Mouse (Mus musculus) ES-E14 (cell line): ENCODE measurements at regions not wholly inside any gene's neighbourhood (a gene's known extent, or its start where the extent isn't known, plus 50 kb on each side); places are given as distances from the start of the nearest gene placed in this dataset.

Source experiments
- DNase-seq: peaks from one replicate; pipeline ENCODE4 v3.0.0-alpha.2; 2013; ENCODE audit warnings: low read depth, low spot score
- H3K27ac ChIP-seq: 2 replicates; pipeline ENCODE4 v1.5.1; 2012; ENCODE audit warnings: low read depth, mild to moderate bottlenecking, low read length, moderate library complexity, mixed read lengths; ENCODE audit not compliant: poor library complexity, insufficient read depth, severe bottlenecking
- H3K36me3 ChIP-seq: 2 replicates; pipeline ENCODE4 v1.6.1; 2012; ENCODE audit warnings: mild to moderate bottlenecking, low read length, moderate library complexity, mixed read lengths; ENCODE audit not compliant: control insufficient read depth, poor library complexity, insufficient read depth, severe bottlenecking
- H3K4me1 ChIP-seq, 2 experiments: fragments of 150-350 bp in 1 of 2; sonication (generic) in 1 of 2; 2 replicates each; pipeline ENCODE4 v1.6.1; 2012; ENCODE audit warnings: low read length in 2 of 2, mild to moderate bottlenecking in 1 of 2, mixed read lengths in 1 of 2; ENCODE audit not compliant: control insufficient read depth in 2 of 2, insufficient read depth in 2 of 2, poor library complexity in 1 of 2
- H3K4me3 ChIP-seq, 2 experiments: fragments of 150-350 bp in 1 of 2; sonication (generic) in 1 of 2; 2 replicates each; pipeline ENCODE4 v1.5.1; 2012; ENCODE audit warnings: low read length in 2 of 2, low read depth in 1 of 2, mild to moderate bottlenecking in 1 of 2, mixed read lengths in 1 of 2; ENCODE audit not compliant: insufficient read depth in 1 of 2, poor library complexity in 1 of 2, severe bottlenecking in 1 of 2
- H3K9ac ChIP-seq: 2 replicates; pipeline ENCODE4 v1.6.1; 2012; ENCODE audit warnings: low read depth, mild to moderate bottlenecking, low read length, mixed read lengths; ENCODE audit not compliant: poor library complexity, insufficient read depth, severe bottlenecking
- H3K9me3 ChIP-seq: fragments of 150-350 bp; sonication (generic); 2 replicates; pipeline ENCODE4 v1.6.1; 2012; ENCODE audit warnings: low read depth, mild to moderate bottlenecking, low read length; ENCODE audit not compliant: control insufficient read depth, insufficient read depth
- CHD2 ChIP-seq: IDR thresholded peaks from 2 replicates; pipeline ENCODE4 v1.6.1; 2014; ENCODE audit warnings: mild to moderate bottlenecking, low read depth, low read length, inconsistent platforms
- HCFC1 ChIP-seq: IDR thresholded peaks from 2 replicates; pipeline ENCODE4 v1.6.1; 2012; ENCODE audit warnings: low read length, inconsistent platforms, borderline replicate concordance; ENCODE audit not compliant: insufficient read depth
- MAFK ChIP-seq: IDR thresholded peaks from 2 replicates; pipeline ENCODE4 v1.6.1; 2014; ENCODE audit warnings: mild to moderate bottlenecking, low read depth, low read length, inconsistent platforms; ENCODE audit not compliant: insufficient read depth
- ZC3H11A ChIP-seq: IDR thresholded peaks from 2 replicates; pipeline ENCODE4 v1.6.1; 2012; ENCODE audit warnings: low read depth, mild to moderate bottlenecking, inconsistent platforms, low read length, borderline replicate concordance
- ZNF384 ChIP-seq: IDR thresholded peaks from 2 replicates; pipeline ENCODE4 v1.6.1; 2012; ENCODE audit warnings: low read depth, low read length, inconsistent platforms
- in situ Hi-C, 2 experiments: fragments of 600-800 bp; cut with MboI; formaldehyde crosslinking; loops; one replicate each; pipeline ENCODE4 v1.15.1; 2025; ENCODE audit warnings: low sequenced_read_pairs in 2 of 2, inconsistent platforms in 1 of 2; ENCODE audit not compliant: unreplicated experiment in 2 of 2

- in situ Hi-C loops = no loop called here
- no peak for DNase-seq
- TF ChIP-seq ZNF384 (no peak), HCFC1 (no peak)
- Histone ChIP-seq H3K9me3 (no peaks in the 10 kb centered on the region), H3K4me1 (no peaks in the 10 kb centered on the region), H3K4me3 (no peak overlapping the region), H3K9ac (no peak overlapping the region), H3K27ac (no peak overlapping the region), H3K36me3 (no peaks in the 10 kb centered on the region)
These were observed 55.9 kb upstream of the Tars start for GRCm38 (mm10) chr15:11455366-11455785.

GRCm38 (mm10) chr15:11453997-11454396 is 54.5 kb upstream of the Tars start:
- H3K36me3 ChIP-seq = no peaks in the 10 kb centered on the region
- in situ Hi-C loops = no loop called here
- no peak for TF ChIP-seq MAFK
- no peak for TF ChIP-seq HCFC1
- no peak for TF ChIP-seq ZNF384
- TF ChIP-seq CHD2 = no peak
- TF ChIP-seq ZC3H11A = no peak
- no peaks in the 10 kb centered on the region for H3K9me3 ChIP-seq
- H3K4me1 ChIP-seq = no peaks in the 10 kb centered on the region
- no peak overlapping the region for H3K27ac ChIP-seq
- H3K9ac ChIP-seq = no peak overlapping the region
- no peak overlapping the region for H3K4me3 ChIP-seq
- no peak for DNase-seq

DNA sequence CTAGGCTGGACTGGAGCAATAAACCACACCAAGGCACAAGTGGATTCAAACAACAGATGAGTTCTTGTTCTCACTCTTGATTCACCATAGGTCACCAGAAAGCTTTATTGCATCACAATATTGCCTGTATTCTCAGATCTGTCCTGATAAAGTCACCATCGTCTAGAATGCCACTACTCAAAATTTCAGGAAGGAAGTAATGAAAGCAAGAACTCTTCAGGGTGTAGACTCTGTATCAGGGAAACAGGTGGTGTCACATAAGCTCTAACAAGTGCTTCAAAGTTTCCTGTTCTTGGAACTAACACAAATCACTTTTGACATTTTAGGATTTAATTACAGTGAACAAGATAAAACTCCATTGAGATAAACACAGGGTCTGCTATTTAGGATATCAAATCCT is 52.2 kb upstream of the Tars start:
- no peaks in the 10 kb centered on the region for H3K36me3 ChIP-seq
- in situ Hi-C loops = no loop called here
- no peaks in the 10 kb centered on the region for H3K4me1 ChIP-seq
- H3K9ac ChIP-seq = no peak overlapping the region
- no peak for DNase-seq
- H3K4me3 ChIP-seq = no peak overlapping the region
- TF ChIP-seq HCFC1 (no peak), CHD2 (no peak), ZNF384 (no peak), MAFK (no peak), ZC3H11A (no peak)
- no peaks in the 10 kb centered on the region for H3K9me3 ChIP-seq
- H3K27ac ChIP-seq = no peak overlapping the region
